27 mouse cellular contexts compared by ENCODE assay signal in the genomic region with DNA sequence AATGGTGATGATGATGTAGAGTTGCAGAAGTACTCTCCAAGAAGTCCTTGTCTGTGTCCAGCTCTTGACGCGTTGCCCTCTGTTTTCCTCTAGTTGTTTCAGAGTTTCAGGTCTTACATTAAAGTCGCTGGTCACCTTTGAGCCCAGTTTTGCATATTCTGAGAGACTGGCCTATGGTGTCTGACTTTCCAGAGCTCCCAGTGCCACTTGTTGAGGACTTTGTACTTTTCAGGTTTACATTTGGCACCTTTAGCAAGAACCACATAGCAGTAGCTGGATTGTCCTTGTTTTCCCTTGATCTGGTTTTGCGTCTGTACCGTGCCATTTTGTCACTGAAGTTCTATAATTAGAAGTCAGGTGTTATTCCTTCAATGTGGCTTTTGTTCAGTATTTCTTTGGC. TPM values are rescaled to one million over a fixed set of nuclear protein-coding genes. Genes with fewer than 3 reads are reported as not detected.
"Had no signal": no experiment of that assay in that cellular context is flagged by ENCODE, and none has a peak within 500 bp of the region (broad histone marks: within the 10 kb centered on the region; RNA-seq: fewer than 3 reads in every experiment).

No protein-coding gene starts in this region.

- ATAC-seq: intestine, embryonic 15.5 days had no signal

- H3K9me3 ChIP-seq: intestine, embryonic 15.5 days; limb, embryonic 10.5 days; limb, embryonic 13.5 days; liver, embryonic 13.5 days; neural tube, embryonic 12.5 days; neural tube, embryonic 15.5 days had no signal

- H3K4me2 ChIP-seq: intestine, embryonic 15.5 days; limb, embryonic 13.5 days; liver, embryonic 13.5 days; midbrain, embryonic 11.5 days; neural tube, embryonic 12.5 days; neural tube, embryonic 15.5 days had no signal

- H3K36me3 ChIP-seq: intestine, embryonic 15.5 days; limb, embryonic 10.5 days; limb, embryonic 13.5 days; liver, embryonic 13.5 days; neural tube, embryonic 12.5 days; neural tube, embryonic 15.5 days had no signal

- H3K4me1 ChIP-seq: intestine, embryonic 15.5 days; limb, embryonic 10.5 days; limb, embryonic 13.5 days; neural tube, embryonic 12.5 days; neural tube, embryonic 15.5 days had no signal

- H3K27me3 ChIP-seq: intestine, embryonic 15.5 days; limb, embryonic 13.5 days; liver, embryonic 13.5 days; neural tube, embryonic 12.5 days; neural tube, embryonic 15.5 days had no signal

- H3K27ac ChIP-seq: intestine, embryonic 15.5 days; layer of hippocampus, adult 2 months; limb, embryonic 10.5 days; limb, embryonic 13.5 days; liver, embryonic 13.5 days; neural tube, embryonic 12.5 days; neural tube, embryonic 15.5 days had no signal

- H3K4me3 ChIP-seq: intestine, embryonic 15.5 days; layer of hippocampus, adult 2 months; limb, embryonic 10.5 days; limb, embryonic 13.5 days; liver, embryonic 13.5 days; neural tube, embryonic 12.5 days; neural tube, embryonic 15.5 days had no signal

- H3K9ac ChIP-seq: intestine, embryonic 15.5 days; limb, embryonic 13.5 days; liver, embryonic 13.5 days; neural tube, embryonic 12.5 days; neural tube, embryonic 15.5 days had no signal

- DNase-seq: kidney, adult 18-20 months; kidney, adult 9 months; kidney, postnatal 25 days; layer of hippocampus, adult 9-11 months; liver, embryonic 13.5 days; lung, adult 2 months; lung, postnatal 14 days; lung, postnatal 4 days; midbrain, embryonic 14.5 days; right cerebral cortex, adult 18-20 months; right cerebral cortex, postnatal 14 days; right cerebral cortex, postnatal 4 days; thymus, postnatal 25 days had no signal

RNA-seq across cellular contexts. Expression of a gene that starts 27.6 kb away (rescaled TPM):
- total RNA-seq: layer of hippocampus, adult 2 months; layer of hippocampus, postnatal 25 days; left cerebral cortex, adult 18-20 months; left cerebral cortex, postnatal 25 days; megakaryocyte progenitor cell, adult 5-6 weeks; megakaryocyte-erythroid progenitor cell, adult 5-6 weeks; midbrain, postnatal 0 days had no signal
- polyA plus RNA-seq: intestine, embryonic 15.5 days; limb, embryonic 10.5 days; liver, embryonic 13.5 days; midbrain, embryonic 11.5 days; midbrain, embryonic 14.5 days; midbrain, postnatal 0 days; neural tube, embryonic 12.5 days; stomach, embryonic 14.5 days had no signal
